Mouse (Mus musculus): Measurements from ENCODE around the gene Ttc30b. TPM values are rescaled to one million over a fixed set of nuclear protein-coding genes. Genes with fewer than 3 reads are reported as not detected.
A peak's percentile ranks its signal among the peaks of the same experiment; 100 is the strongest.

Ttc30b gene
- 17.9 and 18.6 TPM in 2 replicates for polyA plus RNA-seq (2015; fragmentation: Nextera tagmentation; extraction: Ambion mirVana)

DNA sequence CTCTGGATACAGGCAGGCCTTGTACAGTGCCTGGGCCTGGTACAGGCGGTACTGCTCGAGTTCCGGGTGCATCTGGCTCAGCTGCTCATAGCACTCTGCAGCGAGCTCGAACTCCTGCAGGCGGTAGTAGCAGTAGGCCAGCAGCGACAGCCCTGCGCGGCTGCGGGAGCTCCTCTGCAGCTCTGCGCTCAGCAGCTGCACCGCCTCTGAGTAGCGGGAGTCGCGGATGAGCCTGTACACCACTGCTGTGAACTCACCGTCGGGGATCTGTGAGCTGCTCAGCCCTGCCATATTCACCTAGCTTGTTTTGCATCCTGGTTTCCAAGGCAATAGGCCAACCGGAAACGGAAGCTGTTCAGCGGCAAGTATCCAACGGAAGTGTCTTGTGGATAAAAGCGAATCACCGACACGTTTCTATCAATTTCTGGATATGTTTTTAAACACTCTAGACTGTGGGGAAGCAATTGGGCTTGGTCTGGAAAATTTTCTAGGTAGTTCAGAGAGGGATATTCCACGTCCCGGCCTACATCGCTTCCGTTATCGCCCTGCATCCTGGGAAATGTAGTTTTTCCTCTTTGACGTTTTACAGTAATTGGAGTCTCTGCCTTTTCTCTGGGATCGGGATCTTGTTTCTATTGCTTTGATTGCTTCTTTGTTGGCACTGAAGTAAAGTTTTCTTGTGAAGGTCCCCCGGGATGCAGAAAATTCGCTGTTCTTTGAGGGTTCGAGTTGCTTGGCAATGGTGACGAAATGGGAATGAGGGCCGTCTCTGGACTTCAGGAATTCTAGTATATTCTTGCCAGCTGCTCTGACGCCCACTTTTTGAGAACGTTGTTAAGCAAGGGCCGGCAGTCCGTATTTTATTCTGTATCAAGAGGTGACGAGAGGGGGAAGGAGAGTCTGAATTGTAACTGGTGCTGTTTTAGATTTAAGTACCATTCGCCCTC lies at the start of gene Ttc30b:
TSS of gene Ttc30b (minus strand) at position 469 of the 947 bp plus-strand sequence.
- Histone ChIP-seq H3K36me3 (ENCODE audit: insufficient read depth, low read length) (no peaks in the 10 kb centered on the region), H3K4me2 (replicated peaks; ENCODE audit: low read depth, low read length) (peak within 1 kb of the TSS; percentile 58), H3K27me3 (replicated peaks; ENCODE audit: insufficient read depth, low read length) (no peaks in the 10 kb centered on the region), H3K9me3 (ENCODE audit: low read length) (no peaks in the 10 kb centered on the region), H3K4me3 (ENCODE audit: low read depth, low read length) (peak within 1 kb of the TSS; percentile 47), H3K27ac (ENCODE audit: low read length) (peak within 1 kb of the TSS; percentile 74), H3K4me1 (ENCODE audit: insufficient read depth, low read depth, low read length) (no peaks in the 10 kb centered on the region), H3K9ac (replicated peaks; ENCODE audit: low read depth) (peak within 1 kb of the TSS; percentile 27)
- TF ChIP-seq EP300 (IDR thresholded peaks at IDR 0.05) (peak; percentile 85), CTCF (IDR thresholded peaks at IDR 0.05) (no peak)
- ATAC-seq (peak; percentile 90), DNase-seq (ENCODE audit: low spot score) (peak; percentile 89)
- WGBS = 3% methylated on average over 36 of the region's 42 CpGs

DNA sequence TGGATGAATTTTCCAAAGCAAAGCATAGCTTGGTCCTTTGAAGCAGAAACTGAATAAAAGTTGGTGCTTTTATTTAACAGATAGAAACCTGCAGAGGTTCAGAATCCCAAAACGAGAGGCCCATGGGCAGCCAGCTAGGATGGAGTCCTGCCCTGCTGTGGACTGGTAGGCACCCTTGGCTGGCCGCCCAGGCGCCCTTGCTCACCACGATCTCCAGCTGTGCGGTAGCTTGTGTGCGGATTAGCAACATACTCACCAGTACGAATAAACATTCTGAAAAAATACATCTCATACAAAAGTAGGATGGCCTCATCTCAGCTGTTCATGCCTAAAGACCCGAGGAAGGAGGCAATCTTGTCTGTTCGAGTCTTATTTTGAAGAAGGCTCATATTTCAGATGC lies 49.4 kb upstream of the Ttc30b start:
- no peak for DNase-seq (ENCODE audit: low spot score)
- Histone ChIP-seq H3K27me3 (replicated peaks; ENCODE audit: insufficient read depth, low read length) (no peaks in the 10 kb centered on the region), H3K9me3 (ENCODE audit: low read length) (no peaks in the 10 kb centered on the region), H3K9ac (replicated peaks; ENCODE audit: low read depth) (no peak overlapping the region), H3K4me2 (replicated peaks; ENCODE audit: low read depth, low read length) (no peak overlapping the region), H3K4me1 (ENCODE audit: insufficient read depth, low read depth, low read length) (peaks cover 4% of the 10 kb centered on the region; the same call in 1 of the 2 replicates), H3K27ac (ENCODE audit: low read length) (no peak overlapping the region), H3K4me3 (ENCODE audit: low read depth, low read length) (no peak overlapping the region), H3K36me3 (ENCODE audit: insufficient read depth, low read length) (no peaks in the 10 kb centered on the region)
- TF ChIP-seq EP300 (IDR thresholded peaks at IDR 0.05) (no peak), CTCF (IDR thresholded peaks at IDR 0.05) (no peak)
- ATAC-seq = no peak
- WGBS = 62% methylated on average over 9 of the region's 9 CpGs

DNA sequence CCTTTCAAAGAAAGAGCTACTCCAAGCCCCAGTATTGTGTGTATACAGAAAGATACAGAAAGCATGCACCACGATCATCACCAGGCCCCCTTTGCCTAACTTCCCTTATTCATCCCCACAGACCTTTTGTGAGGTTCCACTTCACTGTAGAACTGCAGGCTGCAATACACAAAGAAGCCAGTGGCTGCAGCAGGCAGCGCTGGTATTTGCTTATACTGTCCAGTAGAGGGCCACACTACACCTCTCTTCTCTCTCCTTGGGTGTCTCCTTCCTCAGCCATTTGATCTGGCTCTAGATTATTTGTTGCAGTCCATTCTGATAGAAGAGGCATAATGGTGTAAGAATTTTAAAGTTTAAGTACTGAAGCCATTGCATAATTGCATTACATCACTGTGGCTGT lies 46.7 kb upstream of the Ttc30b start:
- no peak overlapping the region for H3K27ac ChIP-seq (ENCODE audit: low read length)
- 0% methylated on average over 2 of the region's 2 CpGs for WGBS
- H3K36me3 ChIP-seq (ENCODE audit: insufficient read depth, low read length) = no peaks in the 10 kb centered on the region
- TF ChIP-seq EP300 (IDR thresholded peaks at IDR 0.05) (no peak), CTCF (IDR thresholded peaks at IDR 0.05) (peak; percentile 99)
- H3K4me3 ChIP-seq (ENCODE audit: low read depth, low read length) = no peak overlapping the region
- no peak overlapping the region for H3K4me2 ChIP-seq (replicated peaks; ENCODE audit: low read depth, low read length)
- no peaks in the 10 kb centered on the region for H3K9me3 ChIP-seq (ENCODE audit: low read length)
- H3K4me1 ChIP-seq (ENCODE audit: insufficient read depth, low read depth, low read length) = no peaks in the 10 kb centered on the region
- peak; percentile 93 for DNase-seq (ENCODE audit: low spot score)
- no peak overlapping the region for H3K9ac ChIP-seq (replicated peaks; ENCODE audit: low read depth)
- no peaks in the 10 kb centered on the region for H3K27me3 ChIP-seq (replicated peaks; ENCODE audit: insufficient read depth, low read length)
- ATAC-seq = peak; percentile 76

DNA sequence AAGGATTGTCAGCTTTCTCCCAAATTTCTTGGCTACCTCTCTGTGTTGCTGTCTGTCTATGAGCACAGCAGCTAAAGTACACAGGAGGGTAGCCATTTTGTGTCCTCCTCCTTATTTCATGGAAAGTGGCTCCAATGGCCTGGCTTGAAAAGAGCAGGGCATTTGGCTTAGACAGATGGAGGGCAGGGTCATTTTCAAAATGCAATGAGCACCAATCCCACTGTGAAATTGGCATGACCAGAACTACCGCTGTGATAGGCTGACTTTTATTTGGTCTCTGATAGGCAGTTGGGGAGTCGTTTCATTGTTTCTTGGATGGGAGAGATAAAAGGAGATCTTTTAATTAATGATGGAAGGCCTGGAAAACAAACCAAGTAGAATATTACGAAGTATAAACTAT lies 45.5 kb upstream of the Ttc30b start:
- no peak for DNase-seq (ENCODE audit: low spot score)
- ATAC-seq = no peak
- Histone ChIP-seq H3K27me3 (replicated peaks; ENCODE audit: insufficient read depth, low read length) (no peaks in the 10 kb centered on the region), H3K9me3 (ENCODE audit: low read length) (no peaks in the 10 kb centered on the region), H3K4me2 (replicated peaks; ENCODE audit: low read depth, low read length) (no peak overlapping the region), H3K27ac (ENCODE audit: low read length) (no peak overlapping the region), H3K9ac (replicated peaks; ENCODE audit: low read depth) (no peak overlapping the region), H3K4me1 (ENCODE audit: insufficient read depth, low read depth, low read length) (no peaks in the 10 kb centered on the region), H3K36me3 (ENCODE audit: insufficient read depth, low read length) (no peaks in the 10 kb centered on the region), H3K4me3 (ENCODE audit: low read depth, low read length) (no peak overlapping the region)
- TF ChIP-seq CTCF (IDR thresholded peaks at IDR 0.05) (no peak), EP300 (IDR thresholded peaks at IDR 0.05) (no peak)
- 61% methylated on average over 3 of the region's 3 CpGs for WGBS

DNA sequence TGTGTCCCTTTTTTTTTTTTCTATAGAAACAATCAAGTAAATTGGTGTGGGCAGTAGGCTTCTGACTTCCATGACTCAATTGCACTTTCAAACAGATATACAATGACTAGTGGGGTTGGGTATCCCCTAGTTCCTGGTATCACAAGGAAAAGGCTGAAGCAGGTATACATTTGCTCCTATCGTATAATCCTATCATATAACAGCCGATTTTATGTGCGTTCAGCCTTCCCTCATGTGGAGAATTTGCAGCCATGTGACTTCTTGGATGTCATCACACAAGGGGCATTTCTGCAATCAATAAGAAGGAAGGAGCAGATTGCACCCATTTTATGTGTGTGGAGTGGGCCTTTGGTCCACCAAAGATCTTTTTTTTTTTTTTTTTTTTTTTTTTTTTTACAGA lies 44.7 kb upstream of the Ttc30b start:
- Histone ChIP-seq H3K27me3 (replicated peaks; ENCODE audit: insufficient read depth, low read length) (no peaks in the 10 kb centered on the region), H3K4me2 (replicated peaks; ENCODE audit: low read depth, low read length) (no peak overlapping the region), H3K9ac (replicated peaks; ENCODE audit: low read depth) (no peak overlapping the region), H3K27ac (ENCODE audit: low read length) (no peak overlapping the region), H3K4me1 (ENCODE audit: insufficient read depth, low read depth, low read length) (no peaks in the 10 kb centered on the region), H3K9me3 (ENCODE audit: low read length) (no peaks in the 10 kb centered on the region), H3K36me3 (ENCODE audit: insufficient read depth, low read length) (no peaks in the 10 kb centered on the region), H3K4me3 (ENCODE audit: low read depth, low read length) (no peak overlapping the region)
- DNase-seq (ENCODE audit: low spot score) (no peak), ATAC-seq (no peak)
- no peak for TF ChIP-seq EP300 (IDR thresholded peaks at IDR 0.05)
- TF ChIP-seq CTCF (IDR thresholded peaks at IDR 0.05) = no peak
- WGBS = 95% methylated on average over 3 of the region's 3 CpGs

DNA sequence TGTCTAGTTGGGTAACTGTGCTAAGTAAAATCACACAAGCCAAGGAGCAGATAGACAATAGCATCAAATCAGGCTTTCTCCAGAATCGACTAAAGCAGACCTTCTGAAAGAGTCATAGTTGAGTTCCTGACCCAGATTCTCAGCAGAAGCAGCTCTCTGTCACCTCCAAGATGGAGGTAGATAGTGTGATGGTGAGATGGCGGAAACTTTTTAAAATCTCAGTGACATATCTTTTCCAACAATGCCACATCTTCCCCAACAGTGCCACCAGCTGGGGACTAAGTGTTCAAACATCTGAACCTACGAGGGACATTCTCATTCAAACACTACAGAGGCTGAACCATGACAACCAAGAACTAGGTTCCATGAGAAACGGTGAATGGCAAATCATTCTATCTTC lies 44.2 kb upstream of the Ttc30b start:
- WGBS = 93% methylated on average over 4 of the region's 4 CpGs
- no peak overlapping the region for H3K9ac ChIP-seq (replicated peaks; ENCODE audit: low read depth)
- no peaks in the 10 kb centered on the region for H3K4me1 ChIP-seq (ENCODE audit: insufficient read depth, low read depth, low read length)
- H3K27me3 ChIP-seq (replicated peaks; ENCODE audit: insufficient read depth, low read length) = no peaks in the 10 kb centered on the region
- no peaks in the 10 kb centered on the region for H3K9me3 ChIP-seq (ENCODE audit: low read length)
- no peaks in the 10 kb centered on the region for H3K36me3 ChIP-seq (ENCODE audit: insufficient read depth, low read length)
- no peak overlapping the region for H3K4me2 ChIP-seq (replicated peaks; ENCODE audit: low read depth, low read length)
- H3K4me3 ChIP-seq (ENCODE audit: low read depth, low read length) = no peak overlapping the region
- H3K27ac ChIP-seq (ENCODE audit: low read length) = no peak overlapping the region
- TF ChIP-seq EP300 (IDR thresholded peaks at IDR 0.05) = no peak
- peak; percentile 28; the same call in 1 of the 2 replicates for TF ChIP-seq CTCF (IDR thresholded peaks at IDR 0.05)
- DNase-seq (ENCODE audit: low spot score) (no peak), ATAC-seq (no peak)

Measured in lung, postnatal 0 days (tissue).